8 mouse cellular contexts compared by ENCODE assay signal in genomic region chr11:67024867-67025477, GRCm38 (mm10). TPM values are rescaled to one million over a fixed set of nuclear protein-coding genes. Genes with fewer than 3 reads are reported as not detected.
A peak's percentile ranks its signal among the peaks of the same experiment; 100 is the strongest.
DNase-seq lines count a peak whose midpoint lies in the region; ATAC-seq and TF ChIP-seq lines count a peak whose summit lies in the region.

Gene Tmem220 (plus strand): TSS chr11:67025154.

- peak within 1 kb of the TSS; percentile 58 to 68 (median 63) for H3K4me3 ChIP-seq in CH12.LX (replicated peaks in 1 of 3; ENCODE audit: low read depth in 2 of 3, low read length in 2 of 3, poor library complexity in 1 of 3)
- H3K4me3 ChIP-seq in forebrain, embryonic 11.5 days (ENCODE audit: low read depth, low read length), result peak within 1 kb of the TSS; percentile 37
- peak within 1 kb of the TSS; percentile 68 for H3K4me3 ChIP-seq in heart, embryonic 16.5 days (ENCODE audit: low read length)
- peak within 1 kb of the TSS; percentile 60 for H3K4me3 ChIP-seq in liver, embryonic 15.5 days (replicated peaks)
- peak within 1 kb of the TSS; percentile 44 for H3K4me3 ChIP-seq in neural tube, embryonic 12.5 days

- under 1% methylated on average over 32 of the region's 35 CpGs for WGBS in forebrain, embryonic 11.5 days
- WGBS in heart, embryonic 16.5 days, result 2% methylated on average over 35 of the region's 35 CpGs
- under 1% methylated on average over 35 of the region's 35 CpGs for WGBS in liver, embryonic 15.5 days (ENCODE audit: insufficient replicate concordance)
- WGBS in neural tube, embryonic 12.5 days, result 1% methylated on average over 35 of the region's 35 CpGs

- no peaks in the 10 kb centered on the region for H3K9me3 ChIP-seq in CH12.LX (replicated peaks; ENCODE audit: low read length)
- H3K9me3 ChIP-seq in forebrain, embryonic 11.5 days (ENCODE audit: control insufficient read depth, low read length), result no peaks in the 10 kb centered on the region
- H3K9me3 ChIP-seq in heart, embryonic 16.5 days (replicated peaks; ENCODE audit: control insufficient read depth, low read length), result no peaks in the 10 kb centered on the region
- no peaks in the 10 kb centered on the region for H3K9me3 ChIP-seq in liver, embryonic 15.5 days (replicated peaks)
- no peaks in the 10 kb centered on the region for H3K9me3 ChIP-seq in neural tube, embryonic 12.5 days

- in situ Hi-C loops in CH12.LX (cut with MboI; ENCODE audit: low pct_ligation_motif_present, low pct_unique_long_range_greater_than_20kb, low sequenced_read_pairs), result loop anchor here (5.0 to 10.0 kb wide), 3 partner anchors 57 to 320 kb away; no protein-coding TSS in a partner anchor

- ATAC-seq in forebrain, embryonic 11.5 days (replicated peaks; ENCODE audit: low FRiP score), result peak; percentile 98
- ATAC-seq in heart, embryonic 16.5 days (replicated peaks; ENCODE audit: extremely low read depth, insufficient read depth, low FRiP score), result peak; percentile 98
- ATAC-seq in liver, embryonic 15.5 days (ENCODE audit: insufficient read depth), result peak; percentile 99
- peak; percentile 98 for ATAC-seq in neural tube, embryonic 12.5 days (ENCODE audit: low FRiP score, low read depth)

- TF ChIP-seq RAD21 in CH12.LX (IDR thresholded peaks at IDR 0.05; ENCODE audit: low read depth, low read length), result peak; percentile 89

- peak within 1 kb of the TSS; percentile 87 for H3K4me2 ChIP-seq in CH12.LX (ENCODE audit: insufficient read depth, low read depth, poor library complexity, severe bottlenecking)
- peak within 1 kb of the TSS; percentile 58 for H3K4me2 ChIP-seq in forebrain, embryonic 11.5 days (ENCODE audit: low read depth, low read length, severe bottlenecking)
- peak within 1 kb of the TSS; percentile 92 for H3K4me2 ChIP-seq in heart, embryonic 16.5 days (ENCODE audit: low read depth, low read length)
- H3K4me2 ChIP-seq in liver, embryonic 15.5 days, result peak within 1 kb of the TSS; percentile 82
- peak within 1 kb of the TSS; percentile 67 for H3K4me2 ChIP-seq in neural tube, embryonic 12.5 days (replicated peaks)

- no peaks in the 10 kb centered on the region for H3K36me3 ChIP-seq in CH12.LX (replicated peaks in 1 of 2; ENCODE audit: control insufficient read depth in 1 of 2, insufficient read depth in 1 of 2, low read length in 1 of 2)
- no peaks in the 10 kb centered on the region for H3K36me3 ChIP-seq in forebrain, embryonic 11.5 days (ENCODE audit: control insufficient read depth, insufficient read depth, low read length)
- no peaks in the 10 kb centered on the region for H3K36me3 ChIP-seq in heart, embryonic 16.5 days (ENCODE audit: control insufficient read depth, insufficient read depth)
- no peaks in the 10 kb centered on the region for H3K36me3 ChIP-seq in liver, embryonic 15.5 days (replicated peaks)
- no peaks in the 10 kb centered on the region for H3K36me3 ChIP-seq in neural tube, embryonic 12.5 days

- H3K79me2 ChIP-seq in CH12.LX (replicated peaks; ENCODE audit: control insufficient read depth, extremely low read depth, insufficient read depth, poor library complexity, severe bottlenecking), result no peaks in the 10 kb centered on the region

- peak; percentile 86 for TF ChIP-seq POLR2A in CH12.LX (IDR thresholded peaks at IDR 0.05; ENCODE audit: low read depth, low read length)

- DNase-seq in CH12.LX (ENCODE audit: extremely low read depth), result peak; percentile 98
- DNase-seq in c-Kit-positive CD71-positive TER-119-negative erythroid progenitor cells, embryonic 14.5 days (ENCODE audit: low read depth), result peak; percentile 98
- DNase-seq in forebrain, embryonic 11.5 days (ENCODE audit: low spot score), result peak; percentile 98
- DNase-seq in kidney, postnatal 36 days, result peak; percentile 95 to 97
- peak; percentile 72 for DNase-seq in telencephalon, adult 2 months (ENCODE audit: low read depth, low spot score)

- H3K27me3 ChIP-seq in CH12.LX (replicated peaks), result peaks cover 20% of the 10 kb centered on the region
- no peaks in the 10 kb centered on the region for H3K27me3 ChIP-seq in forebrain, embryonic 11.5 days (ENCODE audit: control insufficient read depth, insufficient read depth, low read length)
- H3K27me3 ChIP-seq in heart, embryonic 16.5 days (ENCODE audit: control insufficient read depth, insufficient read depth, low read length), result no peaks in the 10 kb centered on the region
- H3K27me3 ChIP-seq in liver, embryonic 15.5 days, result peaks cover 29% of the 10 kb centered on the region
- H3K27me3 ChIP-seq in neural tube, embryonic 12.5 days (replicated peaks), result no peaks in the 10 kb centered on the region

- dilution Hi-C loops in CH12.LX (cut with MboI; ENCODE audit: extremely low pct_ligation_motif_present, extremely low pct_unique_long_range_greater_than_20kb, low sequenced_read_pairs), result no loop called here

- peaks cover 0 to 19% of the 10 kb centered on the region in 2 experiments; a peak in 2 of 4 replicates for H3K4me1 ChIP-seq in CH12.LX (ENCODE audit: control insufficient read depth in 1 of 2, insufficient read depth in 2 of 2)
- peaks cover 3% of the 10 kb centered on the region; the same call in 1 of the 2 replicates for H3K4me1 ChIP-seq in forebrain, embryonic 11.5 days (replicated peaks; ENCODE audit: control insufficient read depth, insufficient read depth, low read length)
- peaks cover 9% of the 10 kb centered on the region; the same call in 1 of the 2 replicates for H3K4me1 ChIP-seq in heart, embryonic 16.5 days (ENCODE audit: control insufficient read depth, insufficient read depth, low read length)
- peaks cover 22% of the 10 kb centered on the region for H3K4me1 ChIP-seq in liver, embryonic 15.5 days (replicated peaks)
- H3K4me1 ChIP-seq in neural tube, embryonic 12.5 days, result no peaks in the 10 kb centered on the region

- H3K27ac ChIP-seq in CH12.LX (ENCODE audit: insufficient read depth, low read depth), result no peak within 1 kb of the TSS
- no peak within 1 kb of the TSS for H3K27ac ChIP-seq in forebrain, embryonic 11.5 days (ENCODE audit: low read depth, low read length)
- H3K27ac ChIP-seq in heart, embryonic 16.5 days (ENCODE audit: low read length), result 0 out of 2 replicates have a peak within 1 kb of the TSS, but pooled peaks have one; percentile 24
- H3K27ac ChIP-seq in liver, embryonic 15.5 days (replicated peaks), result 0 out of 2 replicates have a peak within 1 kb of the TSS, but pooled peaks have one; percentile 29
- H3K27ac ChIP-seq in neural tube, embryonic 12.5 days, result no peak within 1 kb of the TSS

- peak within 1 kb of the TSS; percentile 67 for H3K9ac ChIP-seq in CH12.LX (ENCODE audit: insufficient read depth, low read depth)
- peak within 1 kb of the TSS; percentile 58 for H3K9ac ChIP-seq in forebrain, embryonic 11.5 days (ENCODE audit: low read length)
- H3K9ac ChIP-seq in heart, embryonic 16.5 days (ENCODE audit: low read length), result peak within 1 kb of the TSS; percentile 86
- H3K9ac ChIP-seq in liver, embryonic 15.5 days, result peak within 1 kb of the TSS; percentile 62
- peak within 1 kb of the TSS; percentile 51; the same call in 1 of the 2 replicates for H3K9ac ChIP-seq in neural tube, embryonic 12.5 days

- TF ChIP-seq EP300 in CH12.LX (IDR thresholded peaks at IDR 0.05; ENCODE audit: low read length), result no peak

- peak in 1 of 2 experiments; percentile 94; a peak in 3 of 4 replicates for TF ChIP-seq CTCF in CH12.LX (conservative IDR thresholded peaks at IDR 0.05 in 1 of 2, IDR thresholded peaks at IDR 0.05 in 1 of 2; ENCODE audit: low read depth in 2 of 2, low read length in 2 of 2)

TF ChIP-seq in CH12.LX, 34 proteins besides CTCF, POLR2A, EP300 and RAD21 (continues in another document):
- TF ChIP-seq MAZ (IDR thresholded peaks at IDR 0.05; ENCODE audit: low read depth, low read length) (peak; percentile 95), UBTF (IDR thresholded peaks at IDR 0.05; ENCODE audit: low read depth, low read length) (peak; percentile 68; the same call in 1 of the 2 replicates), ZC3H11A (IDR thresholded peaks at IDR 0.05; ENCODE audit: low read depth, low read length) (peak; percentile 42; the same call in 1 of the 2 replicates), SIN3A (IDR thresholded peaks at IDR 0.05; ENCODE audit: low read length) (peak; percentile 89), RCOR1 (conservative IDR thresholded peaks at IDR 0.05; ENCODE audit: low read depth, low read length) (0 out of 2 replicates have a peak, but pooled peaks have one; percentile 22), ETS1 (conservative IDR thresholded peaks at IDR 0.05; ENCODE audit: low read depth, low read length) (no peak), ELF1 (IDR thresholded peaks at IDR 0.05; ENCODE audit: low read depth, low read length) (peak; percentile 58), IRF4 (IDR thresholded peaks at IDR 0.05; ENCODE audit: low read depth, low read length) (peak; percentile 26; the same call in 1 of the 2 replicates), ZKSCAN1 (IDR thresholded peaks at IDR 0.05; ENCODE audit: borderline replicate concordance, low read depth, low read length) (no peak), TCF12 (IDR thresholded peaks at IDR 0.05; ENCODE audit: low read depth, low read length) (peak; percentile 78), MAX (IDR thresholded peaks at IDR 0.05; ENCODE audit: low read length) (peak; percentile 83), MAFK (IDR thresholded peaks at IDR 0.05; ENCODE audit: insufficient replicate concordance, low read length) (no peak), NRF1 (IDR thresholded peaks at IDR 0.05; ENCODE audit: low read depth, low read length) (0 out of 2 replicates have a peak, but pooled peaks have one; percentile 41), CHD1 (IDR thresholded peaks at IDR 0.05; ENCODE audit: low read depth, low read length) (no peak), MXI1 (IDR thresholded peaks at IDR 0.05; ENCODE audit: low read depth, low read length) (peak; percentile 76; the same call in 1 of the 2 replicates), MYC (IDR thresholded peaks at IDR 0.05; ENCODE audit: low read depth, low read length) (peak; percentile 93), E2F4 (IDR thresholded peaks at IDR 0.05; ENCODE audit: insufficient replicate concordance, low read depth, low read length) (peak; percentile 62; the same call in 1 of the 2 replicates), PAX5 (IDR thresholded peaks at IDR 0.05; ENCODE audit: low read length) (no peak), JUN (IDR thresholded peaks at IDR 0.05; ENCODE audit: insufficient read depth, low read depth, low read length) (no peak), ZNF384 (IDR thresholded peaks at IDR 0.05; ENCODE audit: low read depth, low read length) (no peak), ZMIZ1 (IDR thresholded peaks at IDR 0.05; ENCODE audit: low read depth, low read length) (peak; percentile 62; the same call in 1 of the 2 replicates)

RNA-seq across cellular contexts. Expression of gene Tmem220, which starts in this region (rescaled TPM):
- total RNA-seq in CH12.LX (2012; rRNA removed), result 0.08 and 0.30 TPM in 2 replicates
- 0.34 and 0.36 TPM in 2 replicates for total RNA-seq in CH12.LX (2014; rRNA removed)
- 1.5 and 1.6 TPM in 2 replicates for polyA plus RNA-seq in CH12.LX (2012; ENCODE audit: insufficient read length, low read depth)
- polyA plus RNA-seq in forebrain, embryonic 11.5 days (2014; fragmentation: Nextera tagmentation; extraction: Ambion mirVana), result 0.49 and 1.3 TPM in 2 replicates
- 1.1 and 1.5 TPM in 2 replicates for polyA plus RNA-seq in heart, embryonic 16.5 days (2015; fragmentation: Nextera tagmentation; extraction: Ambion mirVana)
- 2.5 TPM in 2 replicates for polyA plus RNA-seq in liver, embryonic 15.5 days (2015; fragmentation: Nextera tagmentation; extraction: Ambion mirVana)
- 0.61 and 1.1 TPM in 2 replicates for polyA plus RNA-seq in neural tube, embryonic 12.5 days (2016; fragmentation: Nextera tagmentation; extraction: Ambion mirVana)

Comparison
In these comparisons a context has a peak if more than half of its experiments do, and no peak if none do; other contexts are left out.
1. H3K27ac ChIP-seq: peak in heart, embryonic 16.5 days (single experiment) and liver, embryonic 15.5 days (single experiment); none in CH12.LX (single experiment), forebrain, embryonic 11.5 days (single experiment) and neural tube, embryonic 12.5 days (single experiment).
2. Peak in every context shown above with its lines, with median percentiles within 50 percentile points of each other: DNase-seq, H3K4me2 ChIP-seq, H3K4me3 ChIP-seq, H3K9ac ChIP-seq and ATAC-seq.